8 mouse cellular contexts compared by ENCODE assay signal in the genomic region with DNA sequence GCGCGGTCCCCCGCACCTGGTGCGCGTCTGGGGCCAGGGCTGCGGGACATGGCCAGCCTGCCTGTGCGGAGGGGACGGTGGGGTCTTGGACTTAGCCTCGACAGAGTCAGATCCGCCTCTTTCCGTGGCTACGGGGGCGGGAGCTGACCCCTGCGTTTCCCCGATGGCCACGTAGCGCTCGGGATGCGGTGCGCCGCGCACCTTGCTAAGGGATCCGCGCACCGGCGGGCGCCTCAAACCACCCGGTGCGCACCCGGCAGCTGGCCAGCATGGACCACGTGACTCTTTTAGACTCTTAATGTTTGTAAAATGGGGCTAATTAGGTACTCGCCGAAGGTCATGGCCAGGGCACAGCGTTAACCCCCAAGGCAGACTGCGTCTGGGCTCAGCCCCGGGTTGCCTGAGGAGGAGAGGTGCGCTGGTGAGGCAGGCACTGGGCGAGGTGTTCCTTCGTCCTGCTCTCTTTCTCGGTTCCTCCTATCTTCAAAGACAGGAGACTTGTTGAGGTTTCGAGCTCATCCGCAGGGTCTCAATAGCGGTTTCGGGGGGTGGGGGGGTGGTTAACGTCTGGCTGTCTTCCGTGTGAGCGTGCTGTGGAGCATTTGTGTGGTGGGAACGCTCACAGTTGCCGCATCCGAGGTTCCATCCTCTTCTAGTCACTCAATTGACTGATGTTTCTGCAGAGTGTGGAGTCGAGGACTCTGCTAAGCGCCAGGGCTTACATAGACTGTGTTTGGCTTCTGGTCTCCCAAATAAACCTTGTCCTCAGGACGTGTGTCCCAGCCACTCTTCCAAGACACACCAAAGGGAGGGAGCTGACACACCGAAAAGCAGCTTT. TPM values are rescaled to one million over a fixed set of nuclear protein-coding genes. Genes with fewer than 3 reads are reported as not detected.
DNase-seq lines count a peak whose midpoint lies in the region; ATAC-seq and TF ChIP-seq lines count a peak whose summit lies in the region.

No protein-coding gene starts in this region.

- H3K36me3 ChIP-seq in kidney, embryonic 15.5 days: no peaks in the 10 kb centered on the region
- no peaks in the 10 kb centered on the region for H3K36me3 ChIP-seq in forebrain, embryonic 15.5 days
- H3K36me3 ChIP-seq in hindbrain, postnatal 0 days (ENCODE audit: insufficient read depth, low read length): no peaks in the 10 kb centered on the region
- H3K36me3 ChIP-seq in liver, postnatal 0 days (replicated peaks; ENCODE audit: insufficient read depth, low read length): no peaks in the 10 kb centered on the region
- H3K36me3 ChIP-seq in stomach, embryonic 14.5 days (ENCODE audit: control insufficient read depth, insufficient read depth, low read length): no peaks in the 10 kb centered on the region

- no peak for ATAC-seq in kidney, embryonic 15.5 days (replicated peaks; ENCODE audit: low FRiP score)
- no peak; the same call in none of the 2 replicates for ATAC-seq in forebrain, embryonic 15.5 days (replicated peaks)
- ATAC-seq in hindbrain, postnatal 0 days: peak; percentile 1; the same call in 1 of the 2 replicates
- no peak for ATAC-seq in liver, postnatal 0 days
- peak; percentile 35 for ATAC-seq in stomach, embryonic 14.5 days (ENCODE audit: insufficient number of reproducible peaks, insufficient read depth, low FRiP score, low read depth)

- no peak for DNase-seq in kidney, adult 9 months
- peak; percentile 61 for DNase-seq in brain, adult 2 months (ENCODE audit: low read depth, low spot score)
- DNase-seq in hindbrain, postnatal 0 days (ENCODE audit: low spot score): peak; percentile 21
- DNase-seq in liver, postnatal 0 days: no peak
- DNase-seq in thymus, postnatal 0 days (ENCODE audit: low spot score): no peak

- H3K27me3 ChIP-seq in kidney, embryonic 15.5 days: peaks cover 71% of the 10 kb centered on the region
- peaks cover 52% of the 10 kb centered on the region for H3K27me3 ChIP-seq in forebrain, embryonic 15.5 days
- peaks cover 7% of the 10 kb centered on the region for H3K27me3 ChIP-seq in hindbrain, postnatal 0 days (ENCODE audit: insufficient read depth, low read length)
- H3K27me3 ChIP-seq in liver, postnatal 0 days (ENCODE audit: insufficient read depth, low read length): peaks cover 44% of the 10 kb centered on the region
- H3K27me3 ChIP-seq in stomach, embryonic 14.5 days (ENCODE audit: control insufficient read depth, insufficient read depth, low read length): peaks cover 38% of the 10 kb centered on the region

- TF ChIP-seq CTCF in hindbrain, postnatal 0 days (IDR thresholded peaks at IDR 0.05; ENCODE audit: low read depth): no peak
- no peak for TF ChIP-seq CTCF in liver, postnatal 0 days (IDR thresholded peaks at IDR 0.05; ENCODE audit: low read depth)

- H3K27ac ChIP-seq in kidney, embryonic 15.5 days: no peak overlapping the region
- no peak overlapping the region for H3K27ac ChIP-seq in forebrain, embryonic 15.5 days (replicated peaks)
- H3K27ac ChIP-seq in hindbrain, postnatal 0 days: peak overlapping the region; percentile 69
- no peak overlapping the region for H3K27ac ChIP-seq in liver, postnatal 0 days (ENCODE audit: low read depth)
- H3K27ac ChIP-seq in stomach, embryonic 14.5 days (ENCODE audit: low read length): no peak overlapping the region

- H3K9ac ChIP-seq in kidney, embryonic 15.5 days: peak overlapping the region; percentile 12
- peak overlapping the region; percentile 51 for H3K9ac ChIP-seq in forebrain, embryonic 15.5 days (replicated peaks)
- peak overlapping the region; percentile 70 for H3K9ac ChIP-seq in hindbrain, postnatal 0 days (replicated peaks; ENCODE audit: low read length)
- H3K9ac ChIP-seq in liver, postnatal 0 days (replicated peaks): no peak overlapping the region
- H3K9ac ChIP-seq in stomach, embryonic 14.5 days (replicated peaks; ENCODE audit: low read depth, low read length): 0 out of 2 replicates have a peak overlapping the region, but pooled peaks have one; percentile 25

- WGBS in kidney, embryonic 15.5 days: 2% methylated on average over 54 of the region's 54 CpGs
- 3% methylated on average over 54 of the region's 54 CpGs for WGBS in forebrain, embryonic 15.5 days
- 2% methylated on average over 54 of the region's 54 CpGs for WGBS in hindbrain, postnatal 0 days
- WGBS in liver, postnatal 0 days (ENCODE audit: insufficient replicate concordance): 3% methylated on average over 54 of the region's 54 CpGs
- WGBS in stomach, embryonic 14.5 days: 2% methylated on average over 54 of the region's 54 CpGs

- TF ChIP-seq EP300 in liver, postnatal 0 days (IDR thresholded peaks at IDR 0.05; ENCODE audit: low read depth): no peak

- H3K4me2 ChIP-seq in kidney, embryonic 15.5 days: peak overlapping the region; percentile 96
- peak overlapping the region; percentile 93 for H3K4me2 ChIP-seq in forebrain, embryonic 15.5 days (replicated peaks)
- peak overlapping the region; percentile 88 for H3K4me2 ChIP-seq in hindbrain, postnatal 0 days (ENCODE audit: low read depth, low read length)
- peak overlapping the region; percentile 67 for H3K4me2 ChIP-seq in liver, postnatal 0 days (ENCODE audit: low read depth, low read length)
- peak overlapping the region; percentile 94 for H3K4me2 ChIP-seq in stomach, embryonic 14.5 days (replicated peaks; ENCODE audit: low read depth, low read length)

- H3K9me3 ChIP-seq in kidney, embryonic 15.5 days (replicated peaks): peaks cover 6% of the 10 kb centered on the region; the same call in 1 of the 2 replicates
- no peaks in the 10 kb centered on the region for H3K9me3 ChIP-seq in forebrain, embryonic 15.5 days
- H3K9me3 ChIP-seq in hindbrain, postnatal 0 days (ENCODE audit: low read length): no peaks in the 10 kb centered on the region
- peaks cover 3% of the 10 kb centered on the region for H3K9me3 ChIP-seq in liver, postnatal 0 days (ENCODE audit: low read length)
- no peaks in the 10 kb centered on the region for H3K9me3 ChIP-seq in stomach, embryonic 14.5 days (ENCODE audit: control insufficient read depth, low read depth, low read length)

- peaks cover 19% of the 10 kb centered on the region for H3K4me1 ChIP-seq in kidney, embryonic 15.5 days
- H3K4me1 ChIP-seq in forebrain, embryonic 15.5 days: peaks cover 17% of the 10 kb centered on the region
- no peaks in the 10 kb centered on the region; the same call in 1 of the 2 replicates for H3K4me1 ChIP-seq in hindbrain, postnatal 0 days (ENCODE audit: insufficient read depth, low read length)
- 0 out of 2 replicates have a peak, but pooled peaks cover 5% of the 10 kb centered on the region for H3K4me1 ChIP-seq in liver, postnatal 0 days (ENCODE audit: insufficient read depth)
- H3K4me1 ChIP-seq in stomach, embryonic 14.5 days (ENCODE audit: control insufficient read depth, insufficient read depth, low read length): peaks cover 8% of the 10 kb centered on the region; the same call in 1 of the 2 replicates

- peak overlapping the region; percentile 58 for H3K4me3 ChIP-seq in kidney, embryonic 15.5 days (replicated peaks)
- H3K4me3 ChIP-seq in forebrain, embryonic 15.5 days: peak overlapping the region; percentile 53
- H3K4me3 ChIP-seq in hindbrain, postnatal 0 days (ENCODE audit: low read length): peak overlapping the region; percentile 68
- H3K4me3 ChIP-seq in liver, postnatal 0 days (ENCODE audit: low read depth, low read length): peak overlapping the region; percentile 42
- peak overlapping the region; percentile 44 for H3K4me3 ChIP-seq in stomach, embryonic 14.5 days (ENCODE audit: low read depth, low read length)

RNA-seq across cellular contexts. Expression of gene Myrip, which starts 3.2 kb away (rescaled TPM):
- 0.33 and 0.35 TPM in 2 replicates for polyA plus RNA-seq in kidney, embryonic 15.5 days (2015; fragmentation: Nextera tagmentation; extraction: Ambion mirVana)
- polyA plus RNA-seq in forebrain, embryonic 15.5 days (2015; fragmentation: Nextera tagmentation; extraction: Ambion mirVana): 1.5 and 2.3 TPM in 2 replicates
- 22.4 and 22.8 TPM in 2 replicates for total RNA-seq in hindbrain, postnatal 0 days (2014; rRNA removed)
- polyA plus RNA-seq in hindbrain, postnatal 0 days (2015; fragmentation: Nextera tagmentation; extraction: Ambion mirVana): 7.0 and 7.5 TPM in 2 replicates
- polyA plus RNA-seq in liver, postnatal 0 days (2015; fragmentation: Nextera tagmentation; extraction: Ambion mirVana): 0.09 TPM in 1 of 2 replicates, not detected in the other
- 0.30 and 0.78 TPM in 2 replicates for polyA plus RNA-seq in stomach, embryonic 14.5 days (2014; fragmentation: Nextera tagmentation; extraction: Ambion mirVana)
- polyA plus RNA-seq in thymus, postnatal 0 days (2015; fragmentation: Nextera tagmentation; extraction: Ambion mirVana): 0.40 TPM in 1 of 2 replicates, not detected in the other

Comparison
In these comparisons a context has a peak if more than half of its experiments do, and no peak if none do; other contexts are left out.
1. ATAC-seq: peak in hindbrain, postnatal 0 days (single experiment) and stomach, embryonic 14.5 days (single experiment); none in kidney, embryonic 15.5 days (single experiment), forebrain, embryonic 15.5 days (single experiment) and liver, postnatal 0 days (single experiment).
2. DNase-seq: peak in brain, adult 2 months (single experiment) and hindbrain, postnatal 0 days (single experiment); none in kidney, adult 9 months (single experiment), liver, postnatal 0 days (single experiment) and thymus, postnatal 0 days (single experiment).
3. Peak in every context shown above with its lines, with median percentiles within 50 percentile points of each other: H3K4me2 ChIP-seq and H3K4me3 ChIP-seq.